ENCODE assay signal across 1 mouse cellular context in genomic region chr16:94312663-94313228, GRCm38 (mm10).
TF ChIP-seq lines count a peak whose summit lies in the region.

No protein-coding gene starts in this region.

TF ChIP-seq in MEL, 35 proteins besides CTCF, POLR2A, EP300 and RAD21 (continued from another document):
- peak; percentile 27; the same call in 1 of the 2 replicates for TF ChIP-seq SMC3 (IDR thresholded peaks at IDR 0.05; ENCODE audit: low read depth, low read length)
- TF ChIP-seq POLR2AphosphoS5 (IDR thresholded peaks at IDR 0.05; ENCODE audit: borderline replicate concordance, low read depth, low read length), result 0 out of 2 replicates have a peak, but pooled peaks have one; percentile 42
- TF ChIP-seq SIN3A (IDR thresholded peaks at IDR 0.05; ENCODE audit: low read length), result peak; percentile 79
- no peak; the same call in 1 of the 2 replicates for TF ChIP-seq MAZ (IDR thresholded peaks at IDR 0.05; ENCODE audit: low read depth, low read length)
- no peak for TF ChIP-seq CHD1 (IDR thresholded peaks at IDR 0.05; ENCODE audit: low read depth, low read length)
- peak; percentile 52; the same call in 1 of the 2 replicates for TF ChIP-seq JUND (IDR thresholded peaks at IDR 0.05; ENCODE audit: low read depth, low read length)
- no peak for TF ChIP-seq NRF1 (IDR thresholded peaks at IDR 0.05; ENCODE audit: insufficient read depth, low read depth, low read length, poor library complexity, severe bottlenecking)
- TF ChIP-seq E2F4 (IDR thresholded peaks at IDR 0.05; ENCODE audit: borderline replicate concordance, low read depth, low read length), result peak; percentile 87; the same call in 1 of the 2 replicates
- TF ChIP-seq USF2 (IDR thresholded peaks at IDR 0.05; ENCODE audit: borderline replicate concordance in 1 of 2, insufficient read depth in 1 of 2, low read depth in 1 of 2, low read length in 2 of 2), result no peak
- TF ChIP-seq NELFE (IDR thresholded peaks at IDR 0.05; ENCODE audit: low read depth, low read length), result no peak
- peak; percentile 93 for TF ChIP-seq ZNF384 (IDR thresholded peaks at IDR 0.05; ENCODE audit: low read depth, low read length)
- peak; percentile 69 for TF ChIP-seq MAX (IDR thresholded peaks at IDR 0.05; ENCODE audit: low read length)
- no peak for TF ChIP-seq ELF1 (IDR thresholded peaks at IDR 0.05; ENCODE audit: low read depth, low read length)
- TF ChIP-seq MXI1 (IDR thresholded peaks at IDR 0.05; ENCODE audit: low read depth, low read length), result peak; percentile 63
- TF ChIP-seq UBTF (IDR thresholded peaks at IDR 0.05; ENCODE audit: borderline replicate concordance, insufficient read depth, low read depth, low read length), result no peak
- no peak for TF ChIP-seq MAFK (IDR thresholded peaks at IDR 0.05; ENCODE audit: borderline replicate concordance, low read depth, low read length)
- TF ChIP-seq ZC3H11A (IDR thresholded peaks at IDR 0.05; ENCODE audit: low read depth, low read length), result no peak
- peak; percentile 98 for TF ChIP-seq MYC (IDR thresholded peaks at IDR 0.05; ENCODE audit: low read depth, low read length)
- TF ChIP-seq MYB (IDR thresholded peaks at IDR 0.05; ENCODE audit: low read depth, low read length), result no peak
- TF ChIP-seq ZMIZ1 (IDR thresholded peaks at IDR 0.05; ENCODE audit: low read depth, low read length), result no peak; the same call in 1 of the 2 replicates
- 0 out of 2 replicates have a peak, but pooled peaks have one; percentile 20 for TF ChIP-seq GATA1 (IDR thresholded peaks at IDR 0.05; ENCODE audit: low read depth, low read length)
- TF ChIP-seq TBP (IDR thresholded peaks at IDR 0.05; ENCODE audit: low read depth, low read length), result peak; percentile 75
- peak; percentile 79 for TF ChIP-seq ETS1 (IDR thresholded peaks at IDR 0.05; ENCODE audit: low read depth, low read length)
- no peak for TF ChIP-seq ZKSCAN1 (IDR thresholded peaks at IDR 0.05; ENCODE audit: low read depth, low read length)
- TF ChIP-seq RCOR1 (IDR thresholded peaks at IDR 0.05; ENCODE audit: low read depth, low read length), result no peak
- TF ChIP-seq GABPA (IDR thresholded peaks at IDR 0.05; ENCODE audit: low read depth, low read length), result no peak
- peak; percentile 22; the same call in 1 of the 2 replicates for TF ChIP-seq BHLHE40 (IDR thresholded peaks at IDR 0.05; ENCODE audit: borderline replicate concordance, low read depth, low read length)
- peak; percentile 57 for TF ChIP-seq KAT2A (conservative IDR thresholded peaks at IDR 0.05; ENCODE audit: low read depth, low read length)
TF ChIP-seq in MEL: peak in this region for 15.
